Comparison of ENCODE assay signal across 27 mouse cellular contexts in the genomic region with DNA sequence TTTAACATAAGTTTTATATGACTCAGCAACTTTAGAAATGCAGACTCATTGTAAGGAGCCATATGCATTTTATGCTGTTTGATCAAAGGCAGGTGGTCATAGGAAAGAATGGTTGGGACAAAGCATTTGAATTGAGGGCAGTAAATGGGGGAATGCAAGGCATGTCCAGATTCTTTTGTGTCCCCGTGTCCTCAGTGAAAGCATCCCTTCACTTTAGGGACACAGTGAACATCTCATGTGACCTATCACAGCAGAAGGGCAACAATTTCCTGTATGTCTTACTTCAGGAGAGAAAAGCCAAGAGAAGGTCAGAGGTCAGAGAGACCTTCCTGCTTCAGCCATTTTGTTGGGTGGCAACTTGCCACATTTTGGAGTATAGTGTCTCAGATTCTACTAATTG.
"Had no signal": no experiment of that assay in that cellular context is flagged by ENCODE, and none has a peak within 500 bp of the region (broad histone marks: within the 10 kb centered on the region; RNA-seq: fewer than 3 reads in every experiment).

No protein-coding gene starts in this region.

- H3K4me2 ChIP-seq: heart, embryonic 11.5 days; heart, embryonic 13.5 days; heart, embryonic 15.5 days; hindbrain, embryonic 13.5 days; hindbrain, embryonic 15.5 days; kidney, embryonic 15.5 days; limb, embryonic 13.5 days; limb, embryonic 15.5 days; liver, embryonic 12.5 days had no signal

- H3K4me1 ChIP-seq: hindbrain, embryonic 15.5 days; kidney, embryonic 15.5 days had no signal

- DNase-seq: gastrocnemius, postnatal 14 days; gastrocnemius, postnatal 36 days; heart, adult 11 months; heart, adult 2 months; heart, postnatal 14 days; heart, postnatal 36 days; kidney, adult 11 months; kidney, adult 2 months; kidney, adult 9 months; kidney, postnatal 14 days; kidney, postnatal 36 days; layer of hippocampus, adult 9-11 months; layer of hippocampus, postnatal 36 days; left cerebral cortex, postnatal 4 days had no signal

- H3K27ac ChIP-seq: heart, adult 2 months; heart, embryonic 13.5 days; heart, embryonic 15.5 days; hindbrain, embryonic 13.5 days; hindbrain, embryonic 15.5 days; hindbrain, postnatal 0 days; kidney, embryonic 15.5 days; kidney, postnatal 0 days; limb, embryonic 15.5 days; liver, embryonic 12.5 days; liver, embryonic 14.5 days had no signal

- H3K27me3 ChIP-seq: heart, embryonic 13.5 days; heart, embryonic 15.5 days; hindbrain, embryonic 13.5 days; hindbrain, embryonic 15.5 days; kidney, embryonic 15.5 days; limb, embryonic 13.5 days; limb, embryonic 15.5 days; liver, embryonic 12.5 days had no signal

- H3K9me3 ChIP-seq: heart, embryonic 15.5 days; hindbrain, embryonic 13.5 days; hindbrain, embryonic 15.5 days; kidney, embryonic 15.5 days; limb, embryonic 15.5 days; liver, embryonic 12.5 days had no signal

- H3K4me3 ChIP-seq: heart, adult 2 months; heart, embryonic 13.5 days; heart, embryonic 15.5 days; hindbrain, embryonic 13.5 days; hindbrain, embryonic 15.5 days; kidney, embryonic 15.5 days; limb, embryonic 13.5 days; limb, embryonic 15.5 days; liver, embryonic 12.5 days had no signal

- H3K36me3 ChIP-seq: heart, embryonic 13.5 days; heart, embryonic 15.5 days; hindbrain, embryonic 13.5 days; hindbrain, embryonic 15.5 days; kidney, embryonic 15.5 days; limb, embryonic 13.5 days; limb, embryonic 15.5 days; liver, embryonic 12.5 days had no signal

- ATAC-seq: hindbrain, postnatal 0 days; intestine, embryonic 16.5 days; liver, embryonic 12.5 days had no signal

- H3K9ac ChIP-seq: heart, embryonic 13.5 days; heart, embryonic 15.5 days; hindbrain, embryonic 13.5 days; hindbrain, embryonic 15.5 days; kidney, embryonic 15.5 days; limb, embryonic 13.5 days; limb, embryonic 15.5 days; liver, embryonic 12.5 days; liver, embryonic 14.5 days had no signal
